Mouse (Mus musculus) midbrain, embryonic 16.5 days (tissue): ENCODE data around the gene Snrk. TPM values are rescaled to one million over a fixed set of nuclear protein-coding genes. Genes with fewer than 3 reads are reported as not detected.

Source experiments
- ATAC-seq: fragments of 200-750 bp; cut with Nextera tagmentation; 2 replicates; pipeline ENCODE4 v1.8.0; 2017; ENCODE audit warnings: moderate TSS enrichment
- H3K27ac ChIP-seq: fragments of 300-500 bp; sonication (generic); 2 replicates; pipeline ENCODE4 v1.5.1; 2014; ENCODE audit warnings: mild to moderate bottlenecking, low read length, mixed read lengths
- H3K27me3 ChIP-seq: fragments of 300-500 bp; sonication (generic); 2 replicates; pipeline ENCODE4 v1.6.1; 2014; ENCODE audit warnings: low read depth, low read length, mixed read lengths; ENCODE audit not compliant: control insufficient read depth, insufficient read depth
- H3K36me3 ChIP-seq: fragments of 300-500 bp; sonication (generic); 2 replicates; pipeline ENCODE4 v1.6.1; 2014; ENCODE audit warnings: mild to moderate bottlenecking, low read length, moderate library complexity, mixed read lengths; ENCODE audit not compliant: control insufficient read depth, insufficient read depth
- H3K4me1 ChIP-seq: fragments of 300-500 bp; sonication (generic); 2 replicates; pipeline ENCODE4 v1.6.1; 2014; ENCODE audit warnings: mild to moderate bottlenecking, low read length, mixed read lengths; ENCODE audit not compliant: control insufficient read depth, insufficient read depth
- H3K4me2 ChIP-seq: fragments of 300-500 bp; sonication (generic); 2 replicates; pipeline ENCODE4 v1.6.1; 2014; ENCODE audit warnings: mild to moderate bottlenecking, low read length, mixed read lengths
- H3K4me3 ChIP-seq: fragments of 300-500 bp; sonication (generic); 2 replicates; pipeline ENCODE4 v1.5.1; 2014; ENCODE audit warnings: low read depth, mild to moderate bottlenecking, low read length, moderate library complexity, mixed read lengths
- H3K9ac ChIP-seq: fragments of 300-500 bp; sonication (generic); 2 replicates; pipeline ENCODE4 v1.6.1; 2014; ENCODE audit warnings: low read depth, low read length, mixed read lengths
- H3K9me3 ChIP-seq: fragments of 300-500 bp; sonication (generic); replicated peaks from 2 replicates; pipeline ENCODE4 v1.6.1; 2014; ENCODE audit warnings: mild to moderate bottlenecking, low read length, mixed read lengths; ENCODE audit not compliant: control insufficient read depth, poor library complexity, severe bottlenecking
- WGBS: fragments of 180-500 bp; shearing (Covaris S2); extraction: QIAGEN DNeasy Blood & Tissue Kit; methylation state at CpG from one replicate; pipeline ENCODE4 v1.1.7; 2014; 5-methylcytosine and 5-hydroxymethylcytosine counted together
- polyA plus RNA-seq: library from polyadenylated mRNA; unstranded; fragments of >200 nt; fragmentation: Nextera tagmentation; extraction: Ambion mirVana; gene quantifications from 2 replicates; pipeline ENCODE4 v1.2.1, GENCODE M21; 2015

Snrk gene
- polyA plus RNA-seq, 1 experiment from 2014 or later = 95.4 TPM

DNA sequence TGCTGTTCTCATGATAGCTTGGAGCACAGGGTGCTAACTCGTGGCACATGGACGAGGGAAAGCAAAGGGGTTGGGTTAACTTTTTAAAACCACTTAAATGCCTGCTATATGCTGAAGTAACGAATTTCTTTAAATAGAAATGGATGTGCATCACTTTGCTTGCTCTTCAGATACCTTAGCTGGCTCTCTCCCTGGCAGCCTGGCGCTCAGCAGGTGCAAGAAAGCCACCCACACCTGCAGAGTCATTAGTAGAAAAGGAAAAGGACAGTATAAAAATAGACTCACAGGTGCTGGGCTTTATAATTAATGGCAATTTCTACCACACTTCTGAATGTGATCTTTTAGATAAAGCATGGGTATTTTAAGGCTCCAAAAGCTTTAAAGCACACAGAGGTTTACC, 91.2 kb downstream of the Snrk start:
- Histone ChIP-seq H3K4me3 (no peak overlapping the region), H3K27ac (no peak overlapping the region), H3K36me3 (no peaks in the 10 kb centered on the region), H3K9ac (no peak overlapping the region), H3K4me2 (no peak overlapping the region), H3K4me1 (no peaks in the 10 kb centered on the region), H3K27me3 (no peaks in the 10 kb centered on the region), H3K9me3 (no peaks in the 10 kb centered on the region)
- no peak for ATAC-seq
- WGBS = 72% methylated on average over 4 of the region's 4 CpGs

DNA sequence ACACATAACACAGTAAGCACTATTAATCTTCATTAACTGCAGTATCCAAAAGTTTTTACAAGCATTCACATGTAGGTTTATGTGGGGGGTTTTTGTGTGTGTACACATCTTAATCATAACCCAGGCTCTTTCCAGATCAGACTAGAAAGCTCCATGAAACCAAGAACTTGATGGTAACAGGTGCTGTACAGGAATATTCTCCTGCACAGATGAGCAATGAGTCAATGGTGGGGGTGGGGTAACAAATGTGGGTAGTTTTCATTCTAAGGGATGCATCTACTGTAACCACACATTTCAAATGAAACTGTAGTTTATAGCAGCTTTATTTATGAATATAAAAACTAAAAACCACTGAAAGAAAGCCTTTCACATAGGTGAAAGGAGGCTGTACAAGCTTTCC, 98.1 kb downstream of the Snrk start:
- no peak overlapping the region for H3K27ac ChIP-seq
- no peak overlapping the region for H3K4me3 ChIP-seq
- no peak overlapping the region for H3K9ac ChIP-seq
- ATAC-seq = no peak
- H3K4me1 ChIP-seq = no peaks in the 10 kb centered on the region
- H3K36me3 ChIP-seq = no peaks in the 10 kb centered on the region
- no peaks in the 10 kb centered on the region for H3K9me3 ChIP-seq
- H3K4me2 ChIP-seq = no peak overlapping the region
- no peaks in the 10 kb centered on the region for H3K27me3 ChIP-seq

DNA sequence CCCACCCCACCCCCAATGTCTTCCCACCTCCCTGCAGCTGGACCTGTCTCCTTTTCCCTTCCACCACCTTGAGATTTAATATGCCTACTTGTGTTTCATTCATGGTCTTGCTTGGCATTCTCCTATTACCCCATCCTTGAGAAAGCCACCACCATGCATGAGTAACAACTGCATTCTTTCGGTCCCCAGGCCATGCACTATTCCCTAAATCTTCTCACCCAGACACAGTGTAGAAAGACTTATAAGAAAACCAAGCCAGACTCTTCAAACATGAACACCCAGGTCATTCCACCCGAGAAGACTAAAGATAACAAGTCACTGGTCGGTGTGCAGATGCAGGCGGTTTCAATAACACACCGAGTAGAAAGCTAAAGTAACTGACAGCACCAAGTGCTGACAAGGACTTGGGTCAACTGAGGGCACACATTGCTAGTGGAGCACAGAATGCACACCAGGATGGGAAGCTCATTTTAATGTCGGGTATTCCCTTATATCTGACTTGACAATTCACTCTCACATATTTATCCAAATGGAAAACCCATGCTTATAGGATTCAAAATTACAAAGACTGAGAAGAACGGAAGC, 100.0 kb downstream of the Snrk start:
- ATAC-seq = no peak
- no peaks in the 10 kb centered on the region for H3K27me3 ChIP-seq
- H3K36me3 ChIP-seq = no peaks in the 10 kb centered on the region
- H3K4me3 ChIP-seq = no peak overlapping the region
- H3K4me1 ChIP-seq = no peaks in the 10 kb centered on the region
- WGBS = 91% methylated on average over 7 of the region's 7 CpGs
- H3K9me3 ChIP-seq = no peaks in the 10 kb centered on the region
- no peak overlapping the region for H3K4me2 ChIP-seq
- no peak overlapping the region for H3K27ac ChIP-seq
- no peak overlapping the region for H3K9ac ChIP-seq

Other genes with a start within 250 kb of the Snrk start
- gene Ackr2, start 218.9 kb upstream of the Snrk start, polyA plus RNA-seq = 3.2 and 3.3 TPM in 2 replicates
- not detected in 2 replicates for gene Cyp8b1, start 201.0 kb upstream of the Snrk start, polyA plus RNA-seq
- 1.5 and 2.6 TPM in 2 replicates for gene Fam198a, start 166.3 kb upstream of the Snrk start, polyA plus RNA-seq
- gene Pomgnt2, start 120.2 kb upstream of the Snrk start, polyA plus RNA-seq = 40.2 and 42.0 TPM in 2 replicates
- 35.3 and 38.5 TPM in 2 replicates for gene Ano10, start 177.2 kb downstream of the Snrk start, polyA plus RNA-seq
- 25.9 and 27.4 TPM in 2 replicates for gene Abhd5, start 234.3 kb downstream of the Snrk start, polyA plus RNA-seq